Mouse (Mus musculus) limb, embryonic 14.5 days (tissue): ENCODE data around the gene Cgnl1. TPM values are rescaled to one million over a fixed set of nuclear protein-coding genes. Genes with fewer than 3 reads are reported as not detected.
A peak's percentile ranks its signal among the peaks of the same experiment; 100 is the strongest.

Experiments used
- ATAC-seq: fragments of 200-750 bp; cut with Nextera tagmentation; 2 replicates; pipeline ENCODE4 v1.8.0; 2017; ENCODE audit warnings: low read depth, moderate number of reproducible peaks, moderate TSS enrichment; ENCODE audit not compliant: low FRiP score
- DNase-seq: peaks from one replicate; pipeline ENCODE4 v3.0.0-alpha.2; 2015; ENCODE audit warnings: low spot score
- H3K27ac ChIP-seq: fragments of 300-500 bp; sonication (generic); replicated peaks from 2 replicates; pipeline ENCODE4 v1.5.1; 2014; ENCODE audit warnings: low read depth, mild to moderate bottlenecking, low read length, moderate library complexity, mixed read lengths
- H3K27me3 ChIP-seq: fragments of 300-500 bp; sonication (generic); 2 replicates; pipeline ENCODE4 v1.6.1; 2014; ENCODE audit warnings: low read length, mixed read lengths; ENCODE audit not compliant: control insufficient read depth, insufficient read depth
- H3K36me3 ChIP-seq: fragments of 300-500 bp; sonication (generic); 2 replicates; pipeline ENCODE4 v1.6.1; 2014; ENCODE audit warnings: mild to moderate bottlenecking, low read length, moderate library complexity, mixed read lengths; ENCODE audit not compliant: control insufficient read depth, insufficient read depth
- H3K4me1 ChIP-seq: fragments of 300-500 bp; sonication (generic); 2 replicates; pipeline ENCODE4 v1.6.1; 2014; ENCODE audit warnings: antibody characterized with exemption, low read length, mixed read lengths; ENCODE audit not compliant: control insufficient read depth, insufficient read depth
- H3K4me2 ChIP-seq: fragments of 300-500 bp; sonication (generic); replicated peaks from 2 replicates; pipeline ENCODE4 v1.6.1; 2014; ENCODE audit warnings: low read depth, mild to moderate bottlenecking, low read length, moderate library complexity; ENCODE audit not compliant: severe bottlenecking
- H3K4me3 ChIP-seq: fragments of 300-500 bp; sonication (generic); replicated peaks from 2 replicates; pipeline ENCODE4 v1.5.1; 2014; ENCODE audit warnings: low read length
- H3K9ac ChIP-seq: fragments of 300-500 bp; sonication (generic); 2 replicates; pipeline ENCODE4 v1.6.1; 2014; ENCODE audit warnings: mild to moderate bottlenecking, low read depth, low read length, moderate library complexity; ENCODE audit not compliant: severe bottlenecking
- H3K9me3 ChIP-seq: fragments of 300-500 bp; sonication (generic); 2 replicates; pipeline ENCODE4 v1.6.1; 2016; ENCODE audit warnings: low read length; ENCODE audit not compliant: control insufficient read depth
- POLR2A ChIP-seq: fragments of 200-500 bp; IDR thresholded peaks from 2 replicates; pipeline ENCODE4 v1.8.0; 2012; ENCODE audit warnings: inconsistent platforms, mild to moderate bottlenecking, moderate library complexity, borderline replicate concordance; ENCODE audit not compliant: insufficient read depth, insufficient read length; ENCODE audit errors: extremely low read depth
- WGBS: fragments of 180-500 bp; shearing (Covaris S2); extraction: QIAGEN DNeasy Blood & Tissue Kit; methylation state at CpG from one replicate; pipeline ENCODE4 v1.1.7; 2014; 5-methylcytosine and 5-hydroxymethylcytosine counted together
- polyA plus RNA-seq, 2 experiments: library from polyadenylated mRNA; depleted of rRNA in 1 of 2; stranded (reverse) in 1 of 2; unstranded in 1 of 2; fragments of >200 nt; fragmentation: Nextera tagmentation in 1 of 2; extraction: Ambion mirVana in 1 of 2; gene quantifications; 2 replicates each; pipeline versions ENCODE4 v1.2.1 to v1.2.3; 2012 to 2014

Gene Cgnl1
- polyA plus RNA-seq, 2 experiments = 12.8 to 14.3 TPM

DNA sequence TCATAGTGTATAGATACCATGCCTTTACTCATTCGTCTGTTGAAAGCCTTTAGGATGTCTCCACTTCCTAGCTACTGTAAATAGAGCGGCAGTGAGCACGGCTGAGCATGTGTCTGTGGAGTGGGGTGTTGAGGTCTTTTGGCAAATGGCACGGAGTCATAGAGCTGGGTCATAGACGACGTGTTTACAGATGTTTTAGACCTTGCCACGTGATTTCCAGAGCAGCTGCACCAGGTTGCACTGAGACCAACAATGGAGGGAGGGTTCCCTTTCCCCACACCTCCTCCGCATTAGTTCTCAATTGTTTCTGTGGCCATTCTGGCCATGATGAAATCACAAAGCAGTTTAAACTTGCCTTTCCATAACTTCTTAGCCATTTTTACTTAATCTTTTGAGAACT lies 84.9 kb downstream of the Cgnl1 start:
- Histone ChIP-seq H3K36me3 (no peaks in the 10 kb centered on the region; the same call in 1 of the 2 replicates), H3K4me3 (no peak overlapping the region), H3K4me1 (no peaks in the 10 kb centered on the region), H3K27ac (no peak overlapping the region), H3K9ac (no peak overlapping the region), H3K4me2 (no peak overlapping the region), H3K9me3 (no peaks in the 10 kb centered on the region), H3K27me3 (no peaks in the 10 kb centered on the region)
- DNase-seq (no peak), ATAC-seq (no peak)
- no peak for TF ChIP-seq POLR2A
- WGBS = 82% methylated on average over 8 of the region's 8 CpGs

- no peak for TF ChIP-seq POLR2A
- H3K36me3 ChIP-seq = no peaks in the 10 kb centered on the region
- DNase-seq = no peak
- ATAC-seq = no peak
- peaks cover 5% of the 10 kb centered on the region for H3K4me1 ChIP-seq
- no peak overlapping the region for H3K27ac ChIP-seq
- no peak overlapping the region for H3K9ac ChIP-seq
- no peaks in the 10 kb centered on the region for H3K9me3 ChIP-seq
- H3K4me3 ChIP-seq = no peak overlapping the region
- H3K4me2 ChIP-seq = no peak overlapping the region
- no peaks in the 10 kb centered on the region for H3K27me3 ChIP-seq
- WGBS = 60% methylated on average over 3 of the region's 3 CpGs
Observed at GRCm38 (mm10) chr9:71684772-71685171, 86.6 kb downstream of the Cgnl1 start.

GRCm38 (mm10) chr9:71680381-71680780 lies 91.0 kb downstream of the Cgnl1 start:
- H3K4me3 ChIP-seq = no peak overlapping the region
- H3K27ac ChIP-seq = no peak overlapping the region
- no peak for TF ChIP-seq POLR2A
- no peak overlapping the region for H3K9ac ChIP-seq
- no peaks in the 10 kb centered on the region for H3K27me3 ChIP-seq
- H3K36me3 ChIP-seq = no peaks in the 10 kb centered on the region
- H3K4me2 ChIP-seq = no peak overlapping the region
- DNase-seq (no peak), ATAC-seq (no peak)
- WGBS = 69% methylated on average over 9 of the region's 9 CpGs
- peaks cover 15% of the 10 kb centered on the region for H3K4me1 ChIP-seq
- no peaks in the 10 kb centered on the region for H3K9me3 ChIP-seq

DNA sequence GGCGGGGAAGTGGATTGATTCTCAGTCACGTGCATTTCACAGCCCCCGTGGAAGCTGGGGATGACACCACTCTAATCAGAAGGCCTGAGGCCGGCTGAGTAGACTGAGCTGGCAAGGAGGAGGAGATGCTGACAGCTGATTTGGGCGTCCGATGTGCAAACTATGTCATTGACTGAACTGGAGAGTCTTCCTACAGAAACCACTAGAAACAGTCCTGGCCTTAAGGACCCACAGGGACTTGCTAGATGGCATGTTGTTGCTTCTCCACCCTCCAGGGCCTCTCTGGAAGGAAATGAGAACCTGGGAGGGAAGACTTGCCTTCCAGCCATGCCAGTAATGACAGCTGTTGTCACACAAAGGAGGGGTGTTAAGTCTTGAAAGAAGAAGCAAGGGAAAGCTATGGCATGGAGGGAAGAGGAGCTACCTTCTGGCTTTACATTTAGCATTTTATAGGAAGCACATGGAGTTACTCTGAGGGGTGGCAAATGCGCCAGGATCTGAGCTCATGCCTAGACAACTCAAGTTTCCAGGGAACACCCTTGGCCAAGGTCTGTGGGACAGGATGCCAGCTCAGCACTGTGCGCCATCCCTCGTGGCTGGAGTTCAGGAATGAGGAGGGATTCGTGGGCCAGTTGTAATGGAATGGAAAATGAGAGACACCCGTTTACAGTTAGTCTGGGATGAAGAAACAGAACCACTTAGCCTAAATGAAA lies 92.1 kb downstream of the Cgnl1 start:
- no peak overlapping the region for H3K4me3 ChIP-seq
- H3K36me3 ChIP-seq = no peaks in the 10 kb centered on the region
- no peak overlapping the region for H3K9ac ChIP-seq
- no peak for TF ChIP-seq POLR2A
- no peak overlapping the region for H3K4me2 ChIP-seq
- WGBS = 62% methylated on average over 11 of the region's 11 CpGs
- no peaks in the 10 kb centered on the region for H3K9me3 ChIP-seq
- no peaks in the 10 kb centered on the region for H3K27me3 ChIP-seq
- peaks cover 15% of the 10 kb centered on the region for H3K4me1 ChIP-seq
- H3K27ac ChIP-seq = peak overlapping the region; percentile 65
- ATAC-seq (peak; percentile 74; the same call in 1 of the 2 replicates), DNase-seq (peak; percentile 41)

DNA sequence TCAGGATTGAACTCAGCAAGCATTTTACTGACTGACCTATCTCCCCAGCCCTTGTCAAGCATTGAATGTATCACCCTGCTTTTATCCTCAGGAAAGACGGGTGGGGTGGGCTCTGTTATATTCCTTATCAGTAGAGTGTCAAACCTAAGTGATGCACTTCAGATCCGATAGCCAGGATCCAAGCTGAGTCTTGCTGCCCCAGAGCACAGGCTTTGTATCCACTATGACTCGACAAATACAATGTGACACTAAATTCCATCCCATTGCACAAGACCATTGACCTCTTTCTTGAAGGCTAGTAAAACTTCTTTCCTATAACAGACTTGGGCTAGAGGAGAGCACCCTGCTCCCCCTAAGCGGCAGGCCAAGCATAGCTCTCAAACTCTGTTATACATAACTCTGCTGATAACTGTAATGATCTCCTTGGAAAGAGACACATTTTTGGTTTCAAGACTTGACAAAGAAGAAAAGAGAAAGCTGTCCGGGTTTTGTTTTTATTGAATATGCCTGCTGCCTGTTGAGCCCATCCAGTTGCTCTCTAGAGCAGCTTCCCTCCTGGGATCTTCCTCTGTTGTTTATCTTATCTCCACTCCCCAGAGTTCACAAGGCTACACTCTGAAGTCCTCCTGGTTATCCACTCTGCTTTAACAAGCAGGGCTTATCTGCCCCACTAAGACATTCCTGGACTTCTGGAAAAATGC lies 94.3 kb downstream of the Cgnl1 start:
- TF ChIP-seq POLR2A = no peak
- Histone ChIP-seq H3K4me2 (no peak overlapping the region), H3K27me3 (no peaks in the 10 kb centered on the region), H3K4me1 (peaks cover 15% of the 10 kb centered on the region), H3K9ac (no peak overlapping the region), H3K27ac (no peak overlapping the region), H3K9me3 (no peaks in the 10 kb centered on the region; the same call in 1 of the 2 replicates), H3K36me3 (no peaks in the 10 kb centered on the region), H3K4me3 (no peak overlapping the region)
- WGBS = 55% methylated on average over 5 of the region's 5 CpGs
- no peak for DNase-seq
- no peak for ATAC-seq
